Mouse (Mus musculus) lung, postnatal 25 days (tissue): Measurements from ENCODE around the gene Pop4.

Experiments
- DNase-seq: peaks from one replicate; pipeline ENCODE4 v3.0.0; 2022; ENCODE audit warnings: low spot score

The Pop4 gene

GRCm38 (mm10) chr7:38219526-38219925 is 51.7 kb downstream of the Pop4 start:
- no peak for DNase-seq

DNA sequence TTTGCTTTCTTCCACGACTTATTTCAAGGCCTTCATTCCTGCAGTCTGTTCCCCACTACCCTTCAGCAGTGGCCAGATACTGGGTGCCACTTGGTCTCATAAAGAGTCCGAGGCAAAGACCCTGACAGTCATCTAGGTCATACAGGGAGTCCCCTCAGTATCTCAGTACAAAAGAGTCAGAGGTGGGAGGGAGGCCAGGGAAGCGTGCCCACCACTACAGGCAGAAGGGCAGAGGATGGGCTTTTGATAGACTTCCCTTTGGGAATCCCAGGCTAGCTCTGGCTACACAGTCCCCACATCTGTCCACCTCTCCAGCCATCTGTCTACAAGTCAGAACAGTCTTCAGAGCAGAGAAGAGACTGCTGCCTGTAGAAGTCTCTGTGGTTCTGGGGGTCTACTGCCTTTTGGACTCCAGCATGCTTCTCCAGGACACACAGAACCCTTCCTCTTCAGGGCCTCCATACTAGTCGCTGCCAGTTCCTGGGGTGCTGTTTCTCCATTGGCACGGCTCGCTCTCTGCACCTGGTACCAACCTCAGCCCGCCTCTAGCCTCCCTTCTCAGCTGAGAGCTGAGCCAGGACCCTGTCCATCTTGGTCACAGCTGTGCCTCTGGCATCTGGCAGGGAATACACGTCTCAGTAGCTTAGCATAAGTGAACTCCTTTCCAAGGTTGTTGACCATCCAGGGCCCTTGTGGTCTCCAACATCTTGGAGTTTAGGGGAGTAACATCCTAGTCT is 52.4 kb downstream of the Pop4 start:
- DNase-seq: no peak

DNA sequence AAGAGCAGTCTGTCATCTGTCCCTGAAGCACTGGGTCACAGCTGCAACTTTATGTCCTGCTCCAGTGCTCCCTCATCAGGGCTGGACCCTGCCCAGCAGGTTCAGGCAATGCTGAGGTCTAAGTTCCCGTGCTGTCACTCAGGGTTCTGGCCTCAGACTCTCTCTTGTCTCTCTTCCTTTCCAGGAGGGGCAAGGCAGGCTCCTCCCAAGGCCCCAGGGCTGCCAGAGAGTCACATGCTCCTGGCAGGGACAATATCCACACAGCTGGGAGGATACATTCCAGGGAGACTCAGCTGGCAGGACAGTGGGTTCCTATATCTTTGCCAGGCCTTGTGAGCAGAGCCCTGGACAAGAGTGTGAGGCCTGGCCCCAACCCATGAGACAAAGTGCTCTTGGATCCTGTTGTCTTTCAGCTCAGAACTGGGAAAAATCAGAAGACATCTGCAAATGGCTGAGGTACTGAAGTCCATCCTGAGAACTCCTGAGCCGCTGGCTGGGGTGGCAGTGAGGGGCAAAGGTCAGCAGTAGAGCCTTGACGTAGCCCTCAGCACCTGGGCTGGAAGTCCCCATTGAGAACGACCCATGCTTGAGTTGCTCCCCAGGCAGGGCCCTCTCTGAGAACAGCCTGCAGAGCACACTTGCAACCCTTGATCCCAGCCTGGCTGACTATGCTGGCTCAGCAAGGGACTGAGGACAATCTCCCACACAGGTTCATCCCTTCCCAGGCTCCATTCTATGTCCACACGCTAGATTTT is 53.6 kb downstream of the Pop4 start:
- DNase-seq: peak; percentile 84

- no peak for DNase-seq
These were observed 55.5 kb downstream of the Pop4 start for GRCm38 (mm10) chr7:38215697-38216096.

DNA sequence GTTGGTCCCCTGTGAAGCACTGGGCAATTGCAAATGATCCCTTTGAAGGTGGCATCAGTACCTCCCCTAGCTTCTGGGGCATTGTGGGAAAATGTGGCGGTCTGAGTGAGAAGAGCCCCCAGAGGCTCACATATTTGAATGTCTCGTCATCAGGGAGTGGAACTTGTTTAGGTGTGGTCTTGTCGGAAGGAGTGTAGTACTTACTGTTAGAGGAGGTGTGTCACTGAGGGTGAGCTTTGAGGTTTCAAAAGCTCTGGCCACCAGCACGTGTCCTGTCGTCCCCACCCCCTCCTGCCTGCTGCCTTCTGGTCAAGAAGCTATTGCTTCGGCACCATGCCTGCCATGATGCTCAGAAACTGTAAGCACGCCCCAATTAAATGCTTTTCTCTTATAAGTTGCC is 55.9 kb downstream of the Pop4 start:
- no peak for DNase-seq

GRCm38 (mm10) chr7:38214473-38215214 is 56.6 kb downstream of the Pop4 start:
- DNase-seq: no peak

DNA sequence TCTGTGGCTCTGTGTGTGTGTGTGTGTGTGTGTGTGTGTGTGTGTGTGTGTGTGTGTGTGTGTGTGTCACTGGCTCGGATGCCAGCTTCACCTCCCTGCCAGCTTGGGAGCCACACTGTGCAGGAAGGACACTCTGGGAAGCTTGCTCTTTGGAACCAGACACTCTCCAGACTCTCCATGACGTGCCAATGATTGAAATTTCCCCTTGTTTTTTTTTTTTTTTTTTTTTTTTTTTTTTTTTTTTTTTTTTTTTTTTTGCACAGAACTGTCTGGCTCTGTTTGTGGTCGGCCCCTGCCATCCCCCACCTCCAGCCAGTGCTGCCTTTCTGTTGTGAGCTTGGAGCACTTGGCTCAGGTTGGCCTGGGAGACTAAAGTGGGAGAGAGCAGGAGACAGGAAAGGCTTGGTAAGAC is 58.6 kb downstream of the Pop4 start:
- no peak for DNase-seq
